Mouse (Mus musculus) ES-E14 (cell line): ENCODE data around the gene Mpc1. TPM values are rescaled to one million over a fixed set of nuclear protein-coding genes. Genes with fewer than 3 reads are reported as not detected.

Experiments
- DNase-seq: peaks from one replicate; pipeline ENCODE4 v3.0.0-alpha.2; 2013; ENCODE audit warnings: low read depth, low spot score
- H3K27ac ChIP-seq: 2 replicates; pipeline ENCODE4 v1.5.1; 2012; ENCODE audit warnings: low read depth, mild to moderate bottlenecking, low read length, moderate library complexity, mixed read lengths; ENCODE audit not compliant: poor library complexity, insufficient read depth, severe bottlenecking
- H3K36me3 ChIP-seq: 2 replicates; pipeline ENCODE4 v1.6.1; 2012; ENCODE audit warnings: mild to moderate bottlenecking, low read length, moderate library complexity, mixed read lengths; ENCODE audit not compliant: control insufficient read depth, poor library complexity, insufficient read depth, severe bottlenecking
- H3K4me1 ChIP-seq, 2 experiments: fragments of 150-350 bp in 1 of 2; sonication (generic) in 1 of 2; 2 replicates each; pipeline ENCODE4 v1.6.1; 2012; ENCODE audit warnings: low read length in 2 of 2, mild to moderate bottlenecking in 1 of 2, mixed read lengths in 1 of 2; ENCODE audit not compliant: control insufficient read depth in 2 of 2, insufficient read depth in 2 of 2, poor library complexity in 1 of 2
- H3K4me3 ChIP-seq, 2 experiments: fragments of 150-350 bp in 1 of 2; sonication (generic) in 1 of 2; 2 replicates each; pipeline ENCODE4 v1.5.1; 2012; ENCODE audit warnings: low read length in 2 of 2, low read depth in 1 of 2, mild to moderate bottlenecking in 1 of 2, mixed read lengths in 1 of 2; ENCODE audit not compliant: insufficient read depth in 1 of 2, poor library complexity in 1 of 2, severe bottlenecking in 1 of 2
- H3K9ac ChIP-seq: 2 replicates; pipeline ENCODE4 v1.6.1; 2012; ENCODE audit warnings: low read depth, mild to moderate bottlenecking, low read length, mixed read lengths; ENCODE audit not compliant: poor library complexity, insufficient read depth, severe bottlenecking
- H3K9me3 ChIP-seq: fragments of 150-350 bp; sonication (generic); 2 replicates; pipeline ENCODE4 v1.6.1; 2012; ENCODE audit warnings: low read depth, mild to moderate bottlenecking, low read length; ENCODE audit not compliant: control insufficient read depth, insufficient read depth
- CHD2 ChIP-seq: IDR thresholded peaks from 2 replicates; pipeline ENCODE4 v1.6.1; 2014; ENCODE audit warnings: mild to moderate bottlenecking, low read depth, low read length, inconsistent platforms
- HCFC1 ChIP-seq: IDR thresholded peaks from 2 replicates; pipeline ENCODE4 v1.6.1; 2012; ENCODE audit warnings: low read length, inconsistent platforms, borderline replicate concordance; ENCODE audit not compliant: insufficient read depth
- MAFK ChIP-seq: IDR thresholded peaks from 2 replicates; pipeline ENCODE4 v1.6.1; 2014; ENCODE audit warnings: mild to moderate bottlenecking, low read depth, low read length, inconsistent platforms; ENCODE audit not compliant: insufficient read depth
- ZC3H11A ChIP-seq: IDR thresholded peaks from 2 replicates; pipeline ENCODE4 v1.6.1; 2012; ENCODE audit warnings: low read depth, mild to moderate bottlenecking, inconsistent platforms, low read length, borderline replicate concordance
- ZNF384 ChIP-seq: IDR thresholded peaks from 2 replicates; pipeline ENCODE4 v1.6.1; 2012; ENCODE audit warnings: low read depth, low read length, inconsistent platforms
- in situ Hi-C, 2 experiments: fragments of 600-800 bp; cut with MboI; formaldehyde crosslinking; loops; one replicate each; pipeline ENCODE4 v1.15.1; 2025; ENCODE audit warnings: low sequenced_read_pairs in 2 of 2, inconsistent platforms in 1 of 2; ENCODE audit not compliant: unreplicated experiment in 2 of 2
- total RNA-seq: library from RNA; depleted of rRNA; stranded (reverse); fragments of 300-350 nt; gene quantifications from 2 replicates; pipeline ENCODE4 v1.2.3, GENCODE M21; 2012; rRNA removed

Gene Mpc1
- 23.0 and 35.7 TPM in 2 replicates for total RNA-seq

DNA sequence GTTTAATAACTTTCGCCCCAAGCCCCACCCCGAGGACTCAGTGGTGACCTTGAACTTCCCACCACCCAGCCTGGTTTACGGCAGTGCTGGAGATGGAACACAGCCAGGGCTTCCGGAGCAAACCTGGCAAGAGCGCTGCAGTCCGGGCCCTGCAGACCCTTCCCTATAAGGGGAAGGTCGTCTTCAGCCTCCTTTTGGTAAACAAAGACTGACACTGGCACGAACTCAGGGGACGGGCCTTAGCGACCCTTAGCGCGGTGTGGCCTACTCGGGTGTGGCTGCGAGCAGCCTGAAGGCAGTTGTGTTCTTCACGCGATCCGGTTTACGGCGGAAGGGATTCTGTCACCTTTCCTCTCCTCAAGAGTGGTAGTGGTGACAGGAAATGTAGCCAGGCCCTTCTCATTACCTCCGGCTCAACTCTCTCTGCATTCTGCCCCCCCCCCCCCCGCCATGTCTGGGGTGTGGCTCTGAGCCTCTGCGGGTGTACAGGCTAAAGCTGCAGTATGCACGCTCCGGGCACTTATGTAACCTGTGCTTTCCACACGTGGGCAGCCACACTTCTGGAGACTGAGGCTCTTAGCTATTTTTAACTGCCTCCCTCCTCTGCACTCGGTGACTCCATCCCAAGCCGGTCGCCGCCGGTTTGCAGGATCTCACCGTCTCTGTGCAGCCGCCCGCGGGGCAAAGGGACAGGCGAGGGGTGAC, at the start of gene Mpc1:
TSS of gene Mpc1 (plus strand) at position 84 of the 705 bp plus-strand sequence.
- no peaks in the 10 kb centered on the region for H3K9me3 ChIP-seq
- peak within 1 kb of the TSS; percentile 65 for H3K27ac ChIP-seq
- in situ Hi-C loops, result no loop called here
- H3K4me1 ChIP-seq, result peaks cover 3% of the 10 kb centered on the region in 2 experiments; a peak in 2 of 4 replicates
- H3K9ac ChIP-seq, result peak within 1 kb of the TSS; percentile 73
- no peaks in the 10 kb centered on the region for H3K36me3 ChIP-seq
- peak; percentile 54 for DNase-seq
- H3K4me3 ChIP-seq, result peak within 1 kb of the TSS; percentile 89 to 93
- TF ChIP-seq ZC3H11A (no peak), ZNF384 (no peak), HCFC1 (0 out of 2 replicates have a peak, but pooled peaks have one; percentile 28)

GRCm38 (mm10) chr17:8233618-8234214, 49.0 kb upstream of the Mpc1 start:
- no peaks in the 10 kb centered on the region for H3K36me3 ChIP-seq
- H3K9me3 ChIP-seq, result no peaks in the 10 kb centered on the region
- in situ Hi-C loops, result no loop called here
- TF ChIP-seq MAFK (no peak), CHD2 (no peak), ZNF384 (no peak), ZC3H11A (no peak), HCFC1 (no peak)
- H3K4me3 ChIP-seq, result no peak overlapping the region
- peaks cover 0 to 8% of the 10 kb centered on the region in 2 experiments; a peak in 2 of 4 replicates for H3K4me1 ChIP-seq
- no peak for DNase-seq
- no peak overlapping the region for H3K27ac ChIP-seq
- H3K9ac ChIP-seq, result no peak overlapping the region

DNA sequence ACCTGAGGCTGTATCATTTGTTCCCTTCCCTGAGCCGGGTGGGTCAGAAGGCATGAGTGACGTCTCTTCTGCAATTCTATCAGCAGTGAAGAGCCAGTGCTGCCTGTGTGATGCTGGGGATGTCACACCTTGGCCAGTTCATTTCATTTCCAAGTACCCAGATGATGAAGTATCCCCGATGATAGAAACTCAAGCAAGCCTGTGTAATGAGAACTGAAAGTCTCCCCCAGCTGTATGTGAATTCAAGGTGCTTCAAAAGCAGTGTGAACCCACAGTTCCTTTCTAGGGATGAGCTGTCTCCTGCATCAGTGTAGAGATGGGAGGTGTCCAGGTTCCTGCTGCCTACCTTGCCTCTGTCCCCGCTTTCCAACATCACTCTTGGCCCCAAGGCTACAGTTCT, 48.2 kb upstream of the Mpc1 start:
- H3K36me3 ChIP-seq, result no peaks in the 10 kb centered on the region
- no peaks in the 10 kb centered on the region for H3K9me3 ChIP-seq
- TF ChIP-seq MAFK, result no peak
- TF ChIP-seq ZNF384, result no peak
- no peak for TF ChIP-seq HCFC1
- no peak for TF ChIP-seq CHD2
- no peak overlapping the region for H3K27ac ChIP-seq
- DNase-seq, result no peak
- no peak overlapping the region for H3K9ac ChIP-seq
- H3K4me1 ChIP-seq, result peaks cover 0 to 15% of the 10 kb centered on the region in 2 experiments; a peak in 2 of 4 replicates
- in situ Hi-C loops, result no loop called here
- H3K4me3 ChIP-seq, result no peak overlapping the region

DNA sequence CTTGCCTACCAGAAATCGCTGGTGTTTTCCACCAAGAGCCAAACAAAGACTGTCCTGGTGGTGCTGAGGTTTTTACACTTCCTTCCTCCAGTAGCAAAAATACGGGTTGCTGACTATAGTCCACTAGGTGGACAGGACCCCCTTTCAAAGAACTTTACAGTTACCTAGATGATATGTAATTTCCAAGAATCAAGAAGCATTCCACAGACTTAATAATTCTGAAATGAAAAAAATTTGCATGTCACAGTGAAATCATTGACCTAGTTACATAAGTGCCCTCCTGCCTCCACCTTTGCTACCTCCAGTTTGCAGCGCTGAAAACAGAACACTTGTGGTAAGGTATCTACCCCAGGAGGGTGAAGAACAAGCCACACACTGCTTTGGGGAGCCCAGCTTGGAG, 47.0 kb upstream of the Mpc1 start, which contains the start of gene Ccr6:
TSS of gene Ccr6 (plus strand) at position 301 of the 400 bp plus-strand sequence.
- no peak for DNase-seq
- Histone ChIP-seq H3K27ac (no peak within 1 kb of the TSS), H3K9ac (no peak within 1 kb of the TSS), H3K4me3 (no peak within 1 kb of the TSS), H3K36me3 (no peaks in the 10 kb centered on the region), H3K4me1 (peaks cover 0 to 24% of the 10 kb centered on the region in 2 experiments; a peak in 2 of 4 replicates), H3K9me3 (no peaks in the 10 kb centered on the region)
- in situ Hi-C loops, result no loop called here
- TF ChIP-seq ZNF384 (no peak), HCFC1 (no peak)
